Mouse (Mus musculus): ENCODE results near the gene Eipr1.
"Not testable (repeated sequence)": the region's sequence is repeated elsewhere in the genome, so short reads cannot be mapped to it uniquely, and the experiment has no call there.

Gene Eipr1

GRCm38 (mm10) chr12:28898307-28898706, 146.7 kb downstream of the Eipr1 start:
- no peak for DNase-seq

GRCm38 (mm10) chr12:28899696-28900095, 148.1 kb downstream of the Eipr1 start:
- DNase-seq: no peak

- DNase-seq: no peak
These were observed 148.7 kb downstream of the Eipr1 start for GRCm38 (mm10) chr12:28900341-28900740.

- no peak for DNase-seq
These were observed 150.5 kb downstream of the Eipr1 start for GRCm38 (mm10) chr12:28902132-28902531.

GRCm38 (mm10) chr12:28903082-28903481, 151.5 kb downstream of the Eipr1 start:
- no peak for DNase-seq

- DNase-seq: no peak
These were observed 153.9 kb downstream of the Eipr1 start for GRCm38 (mm10) chr12:28905486-28905885.

GRCm38 (mm10) chr12:28906016-28906415, 154.4 kb downstream of the Eipr1 start:
- DNase-seq: no peak

GRCm38 (mm10) chr12:28906809-28907297, 155.2 kb downstream of the Eipr1 start:
- no peak for DNase-seq

GRCm38 (mm10) chr12:28907814-28908213, 156.2 kb downstream of the Eipr1 start:
- no peak for DNase-seq

- DNase-seq: no peak
These were observed 158.2 kb downstream of the Eipr1 start for GRCm38 (mm10) chr12:28909851-28910250.

GRCm38 (mm10) chr12:28910568-28910967, 159.0 kb downstream of the Eipr1 start:
- DNase-seq: no peak

- no peak for DNase-seq
These were observed 160.8 kb downstream of the Eipr1 start for GRCm38 (mm10) chr12:28912351-28912936.

- DNase-seq: no peak
These were observed 161.5 kb downstream of the Eipr1 start for GRCm38 (mm10) chr12:28913099-28913498.

- DNase-seq: not testable (repeated sequence)
These were observed 162.5 kb downstream of the Eipr1 start for GRCm38 (mm10) chr12:28914056-28914455.
